Mouse (Mus musculus): ENCODE results near the gene Nfasc.

Gene Nfasc

DNA sequence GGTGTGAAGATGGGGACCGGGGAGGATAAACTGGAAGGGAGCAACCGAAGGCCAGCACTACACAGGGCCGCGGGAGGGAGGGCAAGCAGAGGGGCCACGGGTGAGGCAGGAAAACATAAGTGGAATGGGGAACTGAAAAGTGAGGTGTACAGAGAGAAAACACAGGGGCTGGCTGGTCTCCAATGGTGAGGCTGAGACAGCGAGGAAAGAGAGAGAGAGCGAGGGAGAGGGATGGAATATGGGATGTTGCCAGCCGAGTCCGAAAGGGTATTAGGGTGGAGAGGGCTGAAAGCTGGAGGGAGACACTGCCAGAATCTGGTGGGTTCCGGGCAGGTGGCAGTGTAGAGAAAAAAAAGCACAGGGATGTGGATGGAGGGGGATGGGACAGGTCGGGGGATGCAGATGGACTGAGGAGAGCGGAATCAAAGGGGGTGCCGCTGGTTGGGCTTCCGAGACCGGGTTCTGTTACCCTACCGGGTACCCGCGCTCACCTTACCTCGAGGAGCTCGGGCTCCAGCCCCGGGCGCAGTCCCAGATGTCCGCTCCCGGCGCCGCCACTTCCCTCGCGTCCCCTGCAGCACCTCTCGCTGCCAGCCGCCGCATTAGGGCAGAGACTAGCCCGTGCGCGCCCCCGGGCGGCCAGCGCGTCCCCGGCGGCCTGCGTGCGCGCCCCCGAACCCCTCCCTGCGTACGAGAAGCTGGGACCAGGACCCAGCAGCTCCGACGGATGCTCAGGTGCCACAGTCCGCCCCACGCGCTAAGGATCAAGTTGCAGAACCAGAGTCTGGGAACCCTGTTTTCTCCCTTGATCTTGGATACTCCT lies at the start of gene Nfasc:
Nfasc (minus strand) TSS at position 623 of the 823 bp plus-strand sequence.
- 3% methylated on average over 51 of the region's 51 CpGs for WGBS

DNA sequence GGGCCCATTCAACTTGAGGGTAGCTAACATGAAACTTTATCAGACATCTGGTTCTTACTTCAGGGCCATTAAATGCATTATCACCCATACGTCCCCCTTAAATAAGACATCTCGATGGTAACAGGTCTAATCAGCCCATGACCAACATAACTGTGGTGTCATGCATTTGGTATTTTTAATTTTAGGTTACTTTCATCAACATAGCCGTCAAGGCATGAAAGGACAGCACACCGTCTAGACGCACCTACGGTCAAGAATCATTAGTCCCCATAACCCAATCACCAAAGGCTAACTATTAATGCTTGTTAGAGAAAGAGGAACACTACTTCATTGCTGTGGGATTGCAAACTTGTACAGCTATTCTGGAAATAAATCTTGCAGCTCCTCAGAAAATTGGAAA lies 49.5 kb upstream of the Nfasc start:
- WGBS, result 92% methylated on average over 6 of the region's 6 CpGs

DNA sequence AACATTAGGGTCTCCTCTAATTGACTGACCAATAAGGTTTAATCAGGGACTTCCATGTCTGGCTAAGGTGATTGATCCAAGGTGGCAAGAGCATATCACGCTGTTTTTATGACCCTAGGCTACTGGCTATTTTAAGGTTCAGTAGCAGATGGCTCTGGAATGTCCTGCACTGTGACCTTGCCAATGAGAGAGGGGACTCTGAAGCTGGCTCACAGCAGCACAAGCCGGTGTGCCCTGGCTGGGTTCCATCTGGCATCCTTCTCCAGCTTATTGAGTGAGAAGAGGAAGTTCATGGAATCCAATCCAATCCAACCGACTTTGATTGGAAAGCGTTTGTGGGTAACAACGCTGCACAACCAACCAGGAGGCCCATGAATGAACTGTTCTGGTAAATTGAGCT lies 45.3 kb upstream of the Nfasc start:
- 46% methylated on average over 5 of the region's 5 CpGs for WGBS

DNA sequence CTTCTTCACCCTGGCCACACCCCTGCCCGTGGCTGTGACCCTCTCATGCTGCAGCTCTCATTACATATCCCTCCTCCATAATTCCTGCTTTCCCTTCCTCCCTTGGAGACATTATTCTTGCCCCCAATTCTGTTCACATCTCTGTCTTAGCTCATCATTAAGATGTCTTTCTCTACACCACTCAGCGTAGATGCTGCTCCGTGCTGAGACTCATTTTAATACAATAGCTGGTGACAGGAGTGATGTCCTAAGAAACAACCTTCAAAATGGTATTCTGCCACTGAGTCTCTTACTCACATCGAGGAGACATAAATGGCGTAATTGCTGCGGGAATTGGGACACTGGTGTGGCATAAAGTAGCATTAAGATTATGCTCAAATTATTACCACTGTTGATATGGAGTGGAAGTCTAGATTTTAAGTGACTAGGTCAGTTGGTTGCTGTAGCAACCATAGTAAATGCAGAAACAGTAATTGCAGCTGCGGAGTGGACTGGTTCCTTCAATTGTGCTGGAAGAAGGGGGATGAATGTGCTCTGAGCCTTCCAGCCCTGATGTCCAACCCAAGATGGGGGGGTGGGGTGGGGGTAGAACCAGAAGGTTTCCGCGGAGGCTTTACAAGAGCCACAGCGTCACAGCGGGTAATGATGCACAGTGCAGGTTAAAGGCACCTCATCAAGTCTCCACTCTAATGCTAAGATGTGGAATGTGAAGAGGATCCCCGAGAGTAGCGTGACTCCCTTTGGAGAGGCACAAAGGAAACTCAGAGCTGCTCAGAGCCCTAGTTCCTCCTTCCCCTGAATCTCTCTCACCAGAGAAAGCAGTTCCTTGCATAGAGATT lies 40.2 kb upstream of the Nfasc start:
- WGBS, result 74% methylated on average over 13 of the region's 13 CpGs

DNA sequence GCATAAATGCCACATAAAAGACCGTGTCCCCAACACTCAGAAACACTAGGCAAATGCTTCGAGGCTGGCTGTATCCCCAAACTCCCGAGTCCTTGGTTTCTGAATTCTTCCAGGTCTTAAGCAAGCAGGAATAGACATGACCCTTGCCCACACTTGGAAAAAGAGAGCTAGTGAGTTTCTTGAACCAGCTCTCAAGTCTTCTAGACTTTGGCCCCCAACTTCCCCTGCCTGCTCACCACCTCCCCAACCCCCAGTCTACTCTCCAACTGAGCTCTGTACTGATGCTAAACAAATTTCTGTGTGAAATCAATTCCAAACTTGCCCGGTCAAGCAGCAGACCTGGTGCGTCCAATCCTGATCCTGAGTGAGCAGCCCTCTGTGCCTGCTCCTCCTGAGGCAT lies 39.4 kb upstream of the Nfasc start:
- WGBS, result 94% methylated on average over 5 of the region's 5 CpGs

DNA sequence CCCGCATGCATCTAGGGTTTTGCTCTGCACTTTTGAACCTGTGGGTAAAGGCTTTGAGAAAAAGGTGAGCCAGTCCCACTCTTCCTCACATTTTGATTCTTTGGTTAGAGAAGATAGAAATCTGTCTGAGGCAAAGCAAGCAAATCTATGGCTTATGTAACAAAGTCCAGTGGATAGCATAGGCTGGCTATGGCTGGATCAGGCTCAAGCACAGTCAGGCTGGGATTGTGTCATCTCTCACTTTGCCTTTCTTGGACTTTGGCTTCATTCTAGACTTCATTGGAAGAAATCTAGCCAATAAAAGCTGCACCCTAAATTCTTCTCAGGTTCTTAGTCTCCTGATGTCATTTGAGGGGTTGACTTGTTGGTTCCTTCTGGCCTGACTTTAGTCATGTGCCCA lies 38.7 kb upstream of the Nfasc start:
- WGBS, result 57% methylated on average over 1 of the region's 1 CpGs

DNA sequence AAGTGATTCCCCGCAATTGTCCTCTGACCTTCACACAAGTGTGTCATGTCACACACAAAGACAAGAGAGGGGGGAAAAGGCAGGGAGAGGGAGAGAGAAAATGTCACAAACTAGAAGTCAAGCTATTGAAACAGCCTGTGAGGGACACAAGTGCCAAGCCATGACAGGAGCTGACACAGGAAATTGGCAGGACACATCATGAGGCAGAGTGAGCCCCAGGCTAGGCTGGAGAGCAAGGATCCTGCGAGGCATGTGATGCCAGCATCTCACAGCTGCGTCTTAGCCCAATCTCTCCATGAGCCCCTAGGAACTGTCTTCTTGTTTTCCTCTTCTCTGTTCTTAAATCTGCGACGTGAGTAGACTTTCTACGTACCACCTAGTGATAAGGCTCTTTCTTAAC lies 33.4 kb upstream of the Nfasc start:
- 86% methylated on average over 6 of the region's 6 CpGs for WGBS

DNA sequence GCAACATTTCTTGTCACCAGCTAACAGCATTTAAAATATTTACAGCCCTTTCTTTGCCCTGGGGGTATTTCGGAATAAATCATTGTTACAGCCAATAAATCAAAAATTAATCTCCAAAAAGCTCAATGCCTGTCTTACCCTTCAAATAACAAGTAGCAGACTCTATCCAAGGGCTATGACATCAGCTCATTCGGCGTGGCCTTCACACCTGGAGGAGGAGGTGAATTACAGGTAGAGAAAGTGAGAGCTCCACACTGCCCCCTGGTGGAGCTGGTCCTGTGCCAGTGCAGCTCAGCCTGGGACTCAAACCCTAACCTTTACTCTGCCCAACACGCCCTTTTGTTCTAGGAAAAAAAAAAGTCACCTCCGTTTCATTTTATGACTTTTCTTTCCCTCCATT lies 29.8 kb upstream of the Nfasc start:
- WGBS, result 51% methylated on average over 5 of the region's 5 CpGs

DNA sequence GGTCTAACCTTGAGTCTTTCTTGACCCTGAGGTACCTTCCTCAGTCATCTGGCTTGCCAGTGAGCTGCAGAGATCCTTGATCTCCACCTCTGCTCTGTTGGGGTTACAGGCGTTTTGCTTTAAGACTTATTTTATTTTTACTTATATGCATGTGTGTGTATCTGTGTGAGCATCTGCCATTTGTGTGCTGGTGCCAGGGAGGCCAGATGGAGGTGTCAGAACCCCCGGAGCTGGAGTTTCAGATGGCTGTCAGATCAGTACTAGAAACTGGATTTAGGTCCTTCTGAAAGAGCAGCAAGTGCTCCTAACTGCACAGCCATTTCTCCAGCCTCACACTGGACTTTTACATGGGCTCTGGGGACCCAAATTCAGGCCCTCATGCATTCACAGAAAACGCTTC lies 28.0 kb upstream of the Nfasc start:
- 57% methylated on average over 3 of the region's 3 CpGs for WGBS

DNA sequence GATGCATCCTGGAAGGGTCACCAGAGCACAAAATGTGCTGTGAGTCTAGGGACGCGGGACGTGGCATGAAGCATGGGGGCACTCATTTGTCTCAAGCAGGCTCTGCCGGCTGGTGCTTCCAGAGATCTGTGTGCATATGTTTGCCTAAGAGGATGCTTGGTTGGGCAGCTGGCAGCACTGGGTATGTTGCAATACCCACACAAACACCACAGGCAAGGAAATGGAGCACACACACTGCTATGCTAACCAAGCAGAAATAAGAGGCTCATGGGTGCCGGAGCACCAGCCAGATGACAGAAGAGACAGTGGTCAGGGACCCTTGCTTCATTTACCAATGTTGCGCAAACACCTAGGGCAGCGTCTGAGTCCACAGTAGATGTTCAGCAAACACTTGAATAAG lies 25.8 kb upstream of the Nfasc start:
- WGBS, result 84% methylated on average over 7 of the region's 7 CpGs

DNA sequence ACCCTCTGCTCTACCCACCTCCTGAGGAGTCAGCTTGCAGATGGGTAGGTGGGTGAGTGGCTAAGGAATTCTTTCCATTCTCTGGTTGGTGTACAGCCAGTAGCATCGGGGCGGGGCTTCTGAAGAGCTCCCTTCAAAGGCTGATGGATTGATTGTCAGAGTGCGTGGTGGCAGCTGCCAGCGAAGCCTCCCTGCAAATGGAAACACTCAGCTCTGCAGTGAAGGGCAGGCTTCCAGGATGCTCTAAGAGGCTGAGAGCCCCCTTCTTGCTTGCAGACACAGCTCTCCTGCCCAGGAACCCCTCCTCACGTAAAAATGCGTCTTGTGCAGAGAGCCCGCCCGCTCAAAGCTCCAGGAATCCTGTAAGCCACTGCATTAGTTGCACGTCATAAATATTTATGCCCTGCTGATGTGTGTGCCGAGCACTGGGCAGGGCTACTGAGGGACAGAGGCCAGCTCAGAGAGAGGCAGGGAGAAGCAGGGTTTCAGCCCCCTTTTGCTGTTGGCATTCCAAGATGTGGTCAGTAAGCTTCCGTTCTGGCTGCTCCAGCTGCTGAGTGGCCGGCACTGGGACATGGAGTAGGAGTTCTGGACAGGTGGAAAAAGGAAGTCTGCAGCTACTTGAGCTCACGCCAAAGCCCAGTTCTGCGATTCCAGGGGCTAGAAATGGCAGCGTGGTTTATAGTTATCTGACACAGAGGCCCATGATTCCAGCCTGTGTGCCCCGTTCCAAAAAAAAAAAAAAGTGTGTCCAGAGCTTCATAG lies 24.5 kb upstream of the Nfasc start:
- 37% methylated on average over 16 of the region's 16 CpGs for WGBS

DNA sequence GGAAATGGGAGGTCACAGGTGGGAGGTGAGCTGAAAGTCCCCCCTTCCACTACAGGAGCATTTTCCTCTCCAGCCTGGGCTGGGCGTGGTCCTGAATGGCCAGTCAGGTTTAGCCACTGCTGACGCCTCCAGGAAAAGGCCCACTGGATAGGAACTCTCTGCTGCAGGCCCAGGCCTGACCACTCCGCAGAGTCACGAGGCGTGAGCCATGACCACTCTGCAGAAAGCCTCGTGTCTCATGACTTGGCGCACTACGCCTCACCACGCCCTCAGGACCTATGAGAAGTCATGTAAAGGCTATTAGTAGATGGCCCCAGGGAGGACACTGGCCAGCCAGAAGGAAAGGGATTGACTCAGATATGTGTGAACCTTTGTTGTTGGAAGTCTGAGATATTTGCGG lies 23.6 kb upstream of the Nfasc start:
- 93% methylated on average over 10 of the region's 10 CpGs for WGBS

DNA sequence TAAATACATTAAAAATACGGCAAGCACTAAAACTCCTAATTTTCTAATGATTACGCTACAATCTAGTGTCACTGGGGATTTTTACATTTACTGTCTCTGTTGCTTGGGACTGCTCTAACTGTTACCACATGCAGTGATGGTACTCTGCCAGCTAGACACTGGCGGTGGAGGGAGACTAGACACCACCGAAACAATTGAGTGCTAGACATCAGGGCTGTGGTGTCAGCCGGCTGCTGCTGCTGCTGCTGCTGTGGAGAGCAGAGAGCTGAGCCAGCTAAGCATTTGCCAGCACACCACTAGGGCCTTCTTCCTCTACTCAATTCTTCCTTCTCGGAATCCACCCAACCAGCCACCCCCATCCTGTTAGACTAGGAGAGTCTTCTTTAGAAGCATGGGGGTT lies 17.8 kb upstream of the Nfasc start:
- WGBS, result 26% methylated on average over 6 of the region's 6 CpGs

DNA sequence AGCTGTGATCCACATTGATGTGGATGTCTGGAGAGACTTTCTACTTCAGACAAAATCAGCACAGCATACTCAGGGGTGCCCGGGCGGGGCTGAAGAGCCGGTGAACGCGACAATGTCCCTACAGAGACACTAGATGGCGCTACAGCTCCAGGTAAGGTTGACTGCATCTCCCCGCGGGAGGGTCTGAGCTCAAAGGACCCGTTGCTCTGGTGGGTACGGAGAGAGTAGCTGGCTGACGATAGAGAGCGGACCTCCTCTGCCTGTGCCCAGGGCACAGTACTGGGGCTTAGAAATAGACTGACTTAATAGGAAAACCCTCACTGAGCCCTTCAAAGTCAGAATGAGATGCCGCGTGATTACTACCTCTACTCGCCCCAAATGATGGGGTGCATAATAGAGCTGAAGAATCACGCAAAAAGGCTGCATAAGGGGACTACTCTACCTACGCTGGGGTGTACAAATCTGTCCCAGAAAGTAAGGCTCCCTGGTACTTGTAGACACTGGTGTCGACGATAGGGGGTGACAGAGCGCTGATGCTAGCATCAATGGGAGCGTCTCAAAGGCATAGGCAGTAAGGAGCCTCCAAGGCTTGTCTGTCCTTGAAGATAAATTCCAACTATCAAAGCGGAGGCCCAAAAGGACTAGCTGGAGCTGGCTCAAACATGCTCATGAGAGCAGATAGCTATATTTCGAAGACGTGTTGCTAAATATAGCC lies 17.2 kb upstream of the Nfasc start:
- WGBS, result 4% methylated on average over 24 of the region's 24 CpGs

DNA sequence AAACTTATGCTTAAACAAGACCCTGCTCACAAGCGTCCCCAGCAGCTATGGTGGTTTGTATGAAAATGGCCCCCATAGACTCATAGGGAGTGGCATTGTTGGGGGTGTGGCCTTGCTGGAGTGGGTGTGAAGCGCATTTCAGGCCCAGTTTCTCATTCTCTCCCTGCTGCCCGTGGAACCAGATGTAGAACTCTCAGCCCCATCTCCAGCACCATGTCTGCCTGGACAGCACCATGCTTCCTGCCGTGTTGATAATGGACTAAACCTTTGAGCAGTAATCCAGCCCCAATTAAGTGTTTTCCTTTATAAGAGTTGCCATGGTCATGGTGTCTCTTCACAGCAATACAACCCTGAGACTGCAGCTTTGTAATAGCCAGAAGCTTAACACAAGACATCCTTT lies 13.6 kb upstream of the Nfasc start:
- 84% methylated on average over 4 of the region's 4 CpGs for WGBS

DNA sequence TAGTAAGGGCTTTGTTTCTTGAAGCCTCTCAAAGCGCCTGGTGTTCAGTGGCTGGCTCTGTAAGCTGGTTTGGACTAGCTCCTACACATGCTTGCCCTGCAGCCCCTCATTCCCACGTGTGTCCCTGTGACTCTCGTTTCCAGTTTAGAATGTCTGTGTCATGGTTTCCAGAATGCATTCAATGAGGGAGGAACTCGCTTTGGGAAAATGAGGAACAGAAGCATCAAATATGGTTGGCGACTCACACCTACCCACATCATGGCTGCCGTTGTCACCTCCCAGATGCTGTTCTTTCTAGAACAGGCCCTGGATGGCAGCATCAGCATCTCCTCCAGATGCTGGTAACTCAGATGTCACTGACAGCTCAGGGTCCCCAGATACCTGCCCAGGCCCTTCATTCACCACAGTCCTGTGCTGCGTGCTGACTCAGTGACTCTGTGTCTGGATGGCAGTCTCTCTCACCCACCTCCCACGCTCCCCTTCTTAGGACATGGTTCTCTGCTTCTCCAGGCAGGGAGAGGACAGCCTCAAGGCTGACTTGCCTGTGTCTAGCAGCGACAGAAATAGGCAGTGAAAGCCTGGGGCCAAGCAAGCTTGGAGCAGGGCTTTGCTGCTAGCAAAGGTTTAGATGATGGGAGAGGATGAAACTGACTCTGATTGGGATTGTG lies 7.8 kb upstream of the Nfasc start:
- 54% methylated on average over 9 of the region's 9 CpGs for WGBS

DNA sequence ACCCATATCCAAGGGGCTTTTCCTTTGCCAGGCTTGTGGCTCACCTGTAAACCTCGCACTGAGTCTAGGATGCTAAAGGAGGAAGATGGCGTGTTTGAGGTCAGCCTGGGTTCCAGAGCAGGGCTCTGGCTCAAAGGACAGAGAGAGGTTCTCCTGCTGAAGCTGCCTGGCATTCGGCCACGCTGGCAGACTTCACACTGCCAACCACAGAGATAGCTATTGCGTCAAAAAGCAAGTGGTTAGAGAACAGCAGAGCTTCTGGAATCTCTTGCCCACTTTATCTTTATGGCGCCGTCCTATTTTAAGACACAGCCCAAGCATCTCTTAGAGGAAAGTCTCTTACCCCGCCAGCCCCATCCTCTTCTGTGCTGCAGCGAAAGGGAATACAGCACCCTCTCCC lies 4.7 kb upstream of the Nfasc start:
- WGBS, result 42% methylated on average over 9 of the region's 9 CpGs

DNA sequence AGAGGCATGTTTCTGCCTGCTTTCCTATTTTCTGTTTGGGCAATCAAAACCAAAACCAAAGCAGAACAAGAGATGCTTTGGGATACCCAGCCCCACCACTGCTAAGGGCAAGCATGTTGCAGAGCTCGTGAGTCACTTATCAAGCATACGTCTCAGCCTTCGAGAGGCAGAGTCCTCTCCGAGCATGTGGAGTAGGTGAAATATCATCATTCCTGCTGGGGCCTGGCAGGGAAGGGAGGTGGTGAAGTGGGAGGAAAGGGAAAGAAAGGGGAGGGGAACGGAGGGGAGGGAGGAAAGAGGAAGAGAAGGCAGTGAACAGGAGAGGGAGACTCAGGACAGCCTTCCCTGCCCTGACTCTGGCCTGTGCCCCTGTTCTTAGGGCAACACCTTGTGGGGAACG lies 4.0 kb upstream of the Nfasc start:
- 56% methylated on average over 6 of the region's 6 CpGs for WGBS

DNA sequence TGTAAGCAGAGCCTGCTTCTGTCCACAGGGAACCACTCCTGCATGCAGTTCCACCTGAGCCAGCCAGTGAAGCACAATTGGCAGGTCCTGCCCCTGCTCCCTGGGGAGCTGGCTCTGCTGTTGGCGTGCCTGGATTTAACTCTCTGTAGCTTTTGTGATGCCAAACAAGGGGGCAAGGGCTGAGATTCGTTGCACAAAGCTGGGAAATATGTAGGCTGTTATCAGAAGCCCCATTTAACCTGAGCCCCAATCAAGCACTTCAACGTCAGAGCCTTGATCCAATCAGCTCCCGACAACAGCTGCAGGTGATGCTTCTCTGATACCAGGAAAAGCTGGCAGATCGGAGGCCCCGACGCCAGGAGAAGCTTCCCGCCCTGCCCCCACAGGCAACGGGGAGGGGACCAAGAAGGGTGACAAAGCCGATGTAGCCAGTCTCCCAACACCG lies 2.5 kb downstream of the Nfasc start:
- WGBS, result 2% methylated on average over 11 of the region's 11 CpGs

DNA sequence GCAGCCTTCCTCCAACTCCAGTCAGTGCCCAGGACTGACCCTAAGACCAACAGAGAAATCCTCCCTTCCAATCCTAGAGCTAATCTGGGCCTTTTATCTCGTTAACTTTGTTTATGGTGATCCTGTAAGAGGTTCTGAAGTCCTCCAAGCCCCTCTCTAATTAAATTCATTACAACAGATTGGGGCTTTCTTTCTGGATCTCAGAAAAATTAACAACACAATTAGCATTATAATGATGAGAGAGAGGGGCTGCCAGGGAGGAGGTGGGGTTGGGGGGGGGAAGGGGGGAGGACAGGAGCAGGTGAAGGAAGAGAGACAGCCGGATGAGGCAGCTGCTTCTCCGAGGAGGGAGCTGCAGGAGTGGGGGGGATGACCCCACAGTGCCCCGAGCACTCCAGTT lies 5.4 kb downstream of the Nfasc start:
- 46% methylated on average over 4 of the region's 4 CpGs for WGBS

DNA sequence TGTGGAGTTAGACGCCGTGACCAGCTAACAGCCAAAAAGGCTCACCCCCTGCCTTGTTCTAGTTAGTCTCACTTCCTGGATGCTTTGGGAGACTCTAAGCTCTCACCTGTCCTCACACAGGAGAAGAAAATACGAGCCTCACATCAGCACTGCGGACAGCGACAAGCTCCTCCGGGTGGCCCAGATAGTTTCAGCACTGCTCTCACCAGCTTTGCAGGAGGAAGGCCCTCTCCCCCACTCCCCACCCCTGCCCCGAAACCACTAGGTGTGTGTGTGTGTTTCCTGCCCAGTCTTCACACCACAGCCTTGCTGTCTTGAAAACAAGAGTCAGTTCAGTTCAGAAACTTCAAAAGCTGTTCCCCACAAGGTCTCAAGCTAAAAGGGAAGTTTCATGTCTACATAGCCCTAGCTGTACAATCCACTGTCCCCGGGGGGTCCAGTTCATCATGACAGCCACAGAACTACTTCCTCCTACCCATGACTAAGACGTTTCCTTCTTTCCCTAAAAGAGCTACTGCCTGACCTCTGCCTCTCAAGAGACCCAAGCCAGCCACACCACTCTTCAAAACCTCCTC lies 7.6 kb downstream of the Nfasc start:
- 66% methylated on average over 9 of the region's 9 CpGs for WGBS
